Mouse (Mus musculus) ovary, postnatal 14 days (tissue): ENCODE data around the gene Tom1.
A peak's percentile ranks its signal among the peaks of the same experiment; 100 is the strongest.

Source experiments
- DNase-seq: peaks from one replicate; pipeline ENCODE4 v3.0.0; 2022; ENCODE audit warnings: low spot score

The Tom1 gene

DNA sequence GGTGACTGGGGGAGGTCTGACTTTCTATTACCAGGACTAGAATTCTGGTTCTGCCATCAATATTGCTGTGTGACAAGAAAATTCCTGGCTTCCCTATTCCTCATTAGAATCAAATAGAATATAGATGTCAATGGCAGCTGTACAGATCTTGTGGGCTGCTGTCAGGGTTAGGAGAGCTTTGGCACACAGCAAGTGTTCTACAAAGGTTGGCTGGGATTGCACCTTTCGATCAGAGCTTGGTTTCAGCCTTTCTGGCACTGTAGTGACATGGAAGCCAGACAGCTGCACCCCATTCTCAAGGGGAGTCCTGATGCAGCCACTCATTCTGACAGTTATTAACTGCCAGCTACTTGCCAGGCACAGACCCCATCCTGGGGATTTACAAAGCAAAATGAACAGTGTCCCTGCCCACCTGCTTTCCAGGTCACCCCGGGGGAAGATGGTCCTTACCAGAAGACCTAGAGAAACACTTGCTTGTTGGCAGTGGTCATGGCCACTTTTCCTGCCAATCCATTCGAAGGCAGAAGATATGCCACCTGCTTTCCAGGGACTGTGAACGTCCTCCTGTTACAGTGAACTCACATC is 57.4 kb downstream of the Tom1 start:
- no peak for DNase-seq

- DNase-seq, result peak; percentile 81
These were observed 60.1 kb downstream of the Tom1 start, which contains the start of gene Hmox1 for GRCm38 (mm10) chr8:75093399-75094156. TSS of gene Hmox1 (plus strand) at chr8:75093621.

DNA sequence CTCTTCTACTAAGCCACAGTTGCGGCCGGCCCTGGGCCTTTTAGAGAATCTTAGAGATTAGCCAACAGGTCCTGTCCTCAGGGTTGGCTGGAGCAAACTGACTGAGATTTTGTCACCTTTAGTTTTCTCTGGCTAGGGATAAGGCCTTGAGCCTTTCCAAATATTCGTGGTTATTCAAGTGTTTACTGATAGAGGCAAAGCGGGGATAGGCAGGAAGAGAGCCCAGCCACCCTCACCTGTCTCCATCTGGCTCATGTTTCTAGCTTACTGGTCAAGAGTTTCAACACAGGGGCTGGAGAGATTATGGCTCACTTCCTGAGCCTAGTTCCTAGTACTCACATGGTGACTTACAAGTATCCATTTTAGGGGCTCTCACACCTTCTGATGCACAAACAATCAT is 69.5 kb downstream of the Tom1 start:
- no peak for DNase-seq

GRCm38 (mm10) chr8:75103376-75103878 is 69.9 kb downstream of the Tom1 start:
- no peak for DNase-seq

- DNase-seq, result peak; percentile 67
These were observed 75.2 kb downstream of the Tom1 start for GRCm38 (mm10) chr8:75108527-75109235.

DNA sequence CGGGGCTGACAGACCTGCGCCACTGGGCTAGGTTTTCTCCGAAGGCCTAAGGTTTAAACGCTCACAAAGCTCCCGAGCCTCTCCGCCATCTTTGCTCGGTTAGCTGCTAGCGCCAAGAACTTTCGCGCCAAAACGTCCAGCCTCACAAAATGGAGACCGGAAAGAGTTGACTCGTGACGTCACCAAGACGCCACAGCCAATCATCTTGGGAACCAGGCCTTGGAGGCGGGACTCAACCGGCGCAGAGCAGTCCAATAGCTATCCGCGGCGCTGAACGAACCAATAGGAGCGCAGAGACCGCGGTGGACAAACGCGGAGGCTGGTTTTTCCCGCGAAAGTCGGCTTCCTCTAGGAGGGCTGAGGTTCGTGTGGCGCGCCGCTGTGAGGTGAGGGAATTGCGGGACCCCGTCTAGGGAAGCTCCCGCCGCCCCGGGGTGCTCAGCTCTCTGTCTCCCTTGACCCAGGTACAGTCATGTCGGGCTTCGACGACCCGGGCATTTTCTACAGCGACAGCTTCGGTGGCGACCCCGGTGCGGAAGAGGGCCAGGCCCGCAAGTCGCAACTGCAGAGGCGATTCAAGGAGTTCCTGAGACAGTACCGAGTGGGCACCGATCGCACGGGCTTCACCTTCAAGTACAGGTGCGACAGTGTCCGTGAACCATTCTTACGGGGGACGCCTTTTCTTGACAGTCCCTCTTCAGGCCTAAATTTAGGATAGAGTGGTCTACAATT is 75.9 kb downstream of the Tom1 start, which contains the start of gene Mcm5:
Mcm5 (plus strand) TSS at position 334 of the 732 bp plus-strand sequence.
- DNase-seq, result peak; percentile 99

DNA sequence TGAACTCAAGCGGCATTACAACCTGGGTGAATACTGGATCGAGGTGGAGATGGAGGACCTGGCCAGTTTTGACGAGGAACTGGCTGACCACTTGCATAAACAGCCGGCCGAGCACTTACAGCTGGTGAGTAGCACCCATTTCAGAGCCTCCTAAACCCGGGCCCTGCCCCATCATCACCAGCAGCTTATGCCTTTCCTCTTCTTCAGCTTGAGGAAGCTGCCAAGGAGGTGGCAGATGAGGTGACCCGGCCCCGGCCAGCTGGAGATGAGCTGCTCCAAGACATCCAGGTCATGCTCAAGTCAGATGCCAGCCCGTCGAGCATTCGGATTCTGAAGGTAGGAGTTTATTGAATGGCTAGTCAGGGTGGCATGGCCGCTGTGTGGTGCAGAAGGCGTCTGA is 76.6 kb downstream of the Tom1 start:
- no peak for DNase-seq

DNA sequence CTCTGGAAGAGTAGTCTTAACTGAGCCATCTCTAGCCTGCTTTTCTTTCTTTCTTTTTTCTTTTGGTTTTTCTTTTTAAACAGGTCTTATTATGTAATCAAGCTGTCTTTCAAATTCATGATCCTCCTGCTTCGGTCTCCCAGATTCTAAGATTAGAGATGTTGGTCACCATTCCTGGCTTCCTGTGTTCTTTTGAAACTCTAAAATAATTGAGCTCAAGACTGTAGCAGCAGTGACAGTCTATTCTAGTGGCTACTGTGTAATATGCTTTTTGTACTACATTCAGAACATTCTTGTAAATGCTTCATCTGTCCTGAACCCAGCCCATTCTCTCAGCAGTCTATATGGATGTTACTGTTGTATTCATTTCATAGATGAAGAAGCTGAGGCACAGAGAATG is 85.0 kb downstream of the Tom1 start:
- no peak for DNase-seq

DNA sequence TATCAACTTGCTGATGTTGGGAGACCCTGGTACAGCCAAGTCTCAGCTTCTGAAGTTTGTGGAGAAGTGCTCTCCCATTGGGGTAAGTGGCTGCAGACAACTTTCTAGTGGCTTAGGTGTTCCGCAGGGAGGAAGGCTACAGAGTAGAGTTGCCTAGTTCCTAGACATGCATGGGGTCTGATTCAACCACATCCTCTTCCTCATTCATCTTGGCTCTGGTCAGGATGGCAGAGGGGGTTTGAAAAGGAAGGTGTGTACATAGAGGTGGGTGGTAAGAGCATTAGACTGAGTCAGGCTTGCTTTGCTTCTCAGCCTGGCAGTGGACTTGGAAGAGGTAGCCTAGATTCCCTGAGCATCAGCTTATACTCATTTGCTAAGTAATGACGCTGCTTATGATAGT is 85.8 kb downstream of the Tom1 start:
- no peak for DNase-seq
